ENCODE assay signal across 27 mouse cellular contexts in the genomic region with DNA sequence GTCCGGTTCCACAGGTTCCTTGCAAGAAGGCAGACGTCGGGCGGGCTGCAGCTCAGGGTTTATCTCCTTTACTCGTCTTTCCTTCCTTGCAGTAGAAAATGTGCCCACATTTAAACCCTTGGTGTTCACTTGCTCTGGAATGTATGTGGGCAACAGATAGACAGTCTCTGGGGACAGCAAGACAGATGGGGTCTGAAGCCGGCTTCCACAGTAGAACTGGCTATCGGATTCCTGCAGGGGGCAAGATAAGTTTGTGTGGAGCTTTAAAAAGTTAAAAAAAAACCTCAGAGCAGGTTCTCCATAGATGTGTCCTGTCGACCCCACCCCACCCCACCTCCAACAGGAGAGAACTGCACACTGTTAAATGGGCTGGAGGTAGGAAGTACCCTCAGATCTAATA. TPM values are rescaled to one million over a fixed set of nuclear protein-coding genes. Genes with fewer than 3 reads are reported as not detected.
DNase-seq lines count a peak whose midpoint lies in the region; ATAC-seq and TF ChIP-seq lines count a peak whose summit lies in the region.
"Had no signal": no experiment of that assay in that cellular context is flagged by ENCODE, and none has a peak within 500 bp of the region (broad histone marks: within the 10 kb centered on the region; RNA-seq: fewer than 3 reads in every experiment).

No protein-coding gene starts in this region.

- no peaks in the 10 kb centered on the region for H3K36me3 ChIP-seq in embryonic facial prominence, embryonic 14.5 days (ENCODE audit: control insufficient read depth, insufficient read depth, low read length)
- no peaks in the 10 kb centered on the region for H3K36me3 ChIP-seq in embryonic facial prominence, embryonic 10.5 days (replicated peaks)
- peaks cover 0 to 10% of the 10 kb centered on the region in 2 experiments; a peak in 2 of 4 replicates for H3K36me3 ChIP-seq in MEL (ENCODE audit: control insufficient read depth in 1 of 2, insufficient read depth in 2 of 2, low read length in 2 of 2)
- no peaks in the 10 kb centered on the region for H3K36me3 ChIP-seq in liver, embryonic 11.5 days (ENCODE audit: control insufficient read depth, insufficient read depth, low read length)
- H3K36me3 ChIP-seq in liver, postnatal 0 days (replicated peaks; ENCODE audit: insufficient read depth, low read length), result no peaks in the 10 kb centered on the region
- H3K36me3 ChIP-seq: embryonic facial prominence, embryonic 13.5 days; hindbrain, embryonic 15.5 days; intestine, embryonic 15.5 days; limb, embryonic 13.5 days; lung, embryonic 15.5 days had no signal

- ATAC-seq in embryonic facial prominence, embryonic 14.5 days (ENCODE audit: low read depth), result peak; percentile 41; the same call in 1 of the 2 replicates
- peak; percentile 92 for ATAC-seq in liver, embryonic 11.5 days (replicated peaks; ENCODE audit: low FRiP score)
- ATAC-seq in liver, postnatal 0 days, result peak; percentile 73
- ATAC-seq: forebrain, embryonic 16.5 days; Patski had no signal

- no peak for TF ChIP-seq POLR2A in MEL (IDR thresholded peaks at IDR 0.05; ENCODE audit: control insufficient read depth in 1 of 2, insufficient read depth in 1 of 2, low read depth in 1 of 2, low read length in 2 of 2, poor library complexity in 1 of 2)

- H3K4me3 ChIP-seq in embryonic facial prominence, embryonic 14.5 days (ENCODE audit: low read depth, low read length), result no peak overlapping the region
- no peak overlapping the region for H3K4me3 ChIP-seq in embryonic facial prominence, embryonic 10.5 days
- no peak overlapping the region for H3K4me3 ChIP-seq in MEL (ENCODE audit: control insufficient read depth in 1 of 2, insufficient read depth in 1 of 2, low read depth in 2 of 2, low read length in 2 of 2)
- no peak overlapping the region for H3K4me3 ChIP-seq in liver, embryonic 11.5 days (ENCODE audit: low read depth, low read length)
- no peak overlapping the region for H3K4me3 ChIP-seq in liver, postnatal 0 days (ENCODE audit: low read depth, low read length)
- H3K4me3 ChIP-seq: embryonic facial prominence, embryonic 13.5 days; hindbrain, embryonic 15.5 days; intestine, embryonic 15.5 days; limb, embryonic 13.5 days; lung, embryonic 15.5 days had no signal

- no peak overlapping the region for H3K4me2 ChIP-seq in embryonic facial prominence, embryonic 14.5 days (ENCODE audit: low read depth, low read length)
- H3K4me2 ChIP-seq in liver, embryonic 11.5 days, result peak overlapping the region; percentile 11; the same call in 1 of the 2 replicates
- H3K4me2 ChIP-seq in liver, postnatal 0 days (ENCODE audit: low read depth, low read length), result no peak overlapping the region
- H3K4me2 ChIP-seq: embryonic facial prominence, embryonic 13.5 days; hindbrain, embryonic 15.5 days; intestine, embryonic 15.5 days; limb, embryonic 13.5 days; lung, embryonic 15.5 days; midbrain, embryonic 11.5 days had no signal

- TF ChIP-seq EP300 in MEL (IDR thresholded peaks at IDR 0.05; ENCODE audit: low read depth in 1 of 2, low read length in 2 of 2), result peak; percentile 59 to 81
- TF ChIP-seq EP300 in liver, postnatal 0 days (IDR thresholded peaks at IDR 0.05; ENCODE audit: low read depth), result peak; percentile 57; the same call in 1 of the 2 replicates

- no peaks in the 10 kb centered on the region for H3K27me3 ChIP-seq in embryonic facial prominence, embryonic 14.5 days (replicated peaks; ENCODE audit: control insufficient read depth, insufficient read depth, low read length)
- H3K27me3 ChIP-seq in embryonic facial prominence, embryonic 10.5 days (replicated peaks; ENCODE audit: low read depth, poor library complexity, severe bottlenecking), result no peaks in the 10 kb centered on the region
- H3K27me3 ChIP-seq in MEL (ENCODE audit: control insufficient read depth in 1 of 2, insufficient read depth in 2 of 2, low read length in 2 of 2), result no peaks in the 10 kb centered on the region; a peak in 1 of 4 replicates
- H3K27me3 ChIP-seq in liver, embryonic 11.5 days (replicated peaks; ENCODE audit: control insufficient read depth, insufficient read depth, low read length), result no peaks in the 10 kb centered on the region
- H3K27me3 ChIP-seq in liver, postnatal 0 days (ENCODE audit: insufficient read depth, low read length), result no peaks in the 10 kb centered on the region
- H3K27me3 ChIP-seq: hindbrain, embryonic 15.5 days; intestine, embryonic 15.5 days; lung, embryonic 15.5 days had no signal

- TF ChIP-seq RAD21 in MEL (IDR thresholded peaks at IDR 0.05; ENCODE audit: low read depth, low read length), result peak; percentile 20; the same call in 1 of the 2 replicates

- WGBS in embryonic facial prominence, embryonic 14.5 days, result 57% methylated on average over 8 of the region's 8 CpGs
- 74% methylated on average over 8 of the region's 8 CpGs for WGBS in embryonic facial prominence, embryonic 10.5 days
- 27% methylated on average over 8 of the region's 8 CpGs for WGBS in liver, embryonic 11.5 days
- WGBS in liver, postnatal 0 days (ENCODE audit: insufficient replicate concordance), result 44% methylated on average over 8 of the region's 8 CpGs

- no peaks in the 10 kb centered on the region for H3K4me1 ChIP-seq in embryonic facial prominence, embryonic 14.5 days (ENCODE audit: control insufficient read depth, insufficient read depth, low read length)
- H3K4me1 ChIP-seq in embryonic facial prominence, embryonic 10.5 days, result peaks cover 8% of the 10 kb centered on the region
- peaks cover 0 to 10% of the 10 kb centered on the region in 2 experiments; a peak in 2 of 4 replicates for H3K4me1 ChIP-seq in MEL (ENCODE audit: control insufficient read depth in 1 of 2, insufficient read depth in 2 of 2, low read length in 2 of 2)
- peaks cover 10% of the 10 kb centered on the region for H3K4me1 ChIP-seq in liver, embryonic 11.5 days (replicated peaks; ENCODE audit: control insufficient read depth, insufficient read depth, low read length)
- H3K4me1 ChIP-seq in liver, postnatal 0 days (ENCODE audit: insufficient read depth), result no peaks in the 10 kb centered on the region

- no peak for DNase-seq in embryonic facial prominence, embryonic 14.5 days (ENCODE audit: low spot score)
- no peak for DNase-seq in embryonic facial prominence, embryonic 10.5 days (ENCODE audit: low spot score)
- DNase-seq in MEL (ENCODE audit: low read depth, low spot score), result peak; percentile 76
- no peak for DNase-seq in liver, embryonic 11.5 days (ENCODE audit: low spot score)
- no peak for DNase-seq in liver, postnatal 0 days
- DNase-seq in adrenal gland, adult 18-20 months (ENCODE audit: low spot score in 2 of 2), result no peak
- DNase-seq in right cerebral cortex, postnatal 25 days, result no peak
- DNase-seq in gastrocnemius, postnatal 14 days, result no peak
- DNase-seq: adrenal gland, adult 8-10 months; cerebellum, adult 18-20 months; cerebellum, postnatal 14 days; gastrocnemius, postnatal 25 days; heart, adult 18-20 months; kidney, adult 8-10 months; kidney, postnatal 10 days; layer of hippocampus, postnatal 36 days; lung, postnatal 36 days; thymus, adult 2 months had no signal

- H3K27ac ChIP-seq in embryonic facial prominence, embryonic 14.5 days (replicated peaks; ENCODE audit: low read depth, low read length), result no peak overlapping the region
- no peak overlapping the region for H3K27ac ChIP-seq in embryonic facial prominence, embryonic 10.5 days (replicated peaks)
- 0 out of 2 replicates have a peak overlapping the region, but pooled peaks have one; percentile 3 for H3K27ac ChIP-seq in MEL (ENCODE audit: control insufficient read depth, low read depth, low read length)
- H3K27ac ChIP-seq in liver, embryonic 11.5 days (ENCODE audit: low read depth, low read length), result peak overlapping the region; percentile 15; the same call in 1 of the 2 replicates
- no peak overlapping the region for H3K27ac ChIP-seq in liver, postnatal 0 days (ENCODE audit: low read depth)
- H3K27ac ChIP-seq: embryonic facial prominence, embryonic 13.5 days; hindbrain, embryonic 15.5 days; intestine, embryonic 15.5 days; limb, embryonic 13.5 days; lung, embryonic 15.5 days had no signal

- no peak overlapping the region for H3K9ac ChIP-seq in embryonic facial prominence, embryonic 14.5 days (ENCODE audit: low read depth, low read length)
- 0 out of 2 replicates have a peak overlapping the region, but pooled peaks have one; percentile 5 for H3K9ac ChIP-seq in MEL (ENCODE audit: control insufficient read depth, low read depth, low read length, poor library complexity, severe bottlenecking)
- no peak overlapping the region for H3K9ac ChIP-seq in liver, embryonic 11.5 days (ENCODE audit: low read depth, low read length)
- no peak overlapping the region for H3K9ac ChIP-seq in liver, postnatal 0 days (replicated peaks)
- H3K9ac ChIP-seq: embryonic facial prominence, embryonic 13.5 days; hindbrain, embryonic 15.5 days; intestine, embryonic 15.5 days; limb, embryonic 13.5 days; lung, embryonic 15.5 days had no signal

- no peaks in the 10 kb centered on the region for H3K9me3 ChIP-seq in embryonic facial prominence, embryonic 14.5 days (ENCODE audit: control insufficient read depth, low read length)
- H3K9me3 ChIP-seq in embryonic facial prominence, embryonic 10.5 days, result no peaks in the 10 kb centered on the region
- H3K9me3 ChIP-seq in MEL (replicated peaks; ENCODE audit: insufficient read depth, low read length), result no peaks in the 10 kb centered on the region
- H3K9me3 ChIP-seq in liver, embryonic 11.5 days (ENCODE audit: control insufficient read depth, low read length), result no peaks in the 10 kb centered on the region
- no peaks in the 10 kb centered on the region for H3K9me3 ChIP-seq in liver, postnatal 0 days (ENCODE audit: low read length)
- H3K9me3 ChIP-seq: embryonic facial prominence, embryonic 13.5 days; hindbrain, embryonic 15.5 days; intestine, embryonic 15.5 days; limb, embryonic 13.5 days; lung, embryonic 15.5 days had no signal

- no peaks in the 10 kb centered on the region for H3K79me2 ChIP-seq in MEL (ENCODE audit: control insufficient read depth, insufficient read depth, low read length, poor library complexity)

- TF ChIP-seq CTCF in MEL (IDR thresholded peaks at IDR 0.05 in 2 of 3, conservative IDR thresholded peaks at IDR 0.05 in 1 of 3; ENCODE audit: control insufficient read depth in 1 of 3, insufficient read depth in 1 of 3, low read depth in 2 of 3, low read length in 3 of 3, poor library complexity in 1 of 3, severe bottlenecking in 1 of 3), result peak in 2 of 3 experiments; percentile 5 to 24; a peak in 2 of 6 replicates
- TF ChIP-seq CTCF in liver, postnatal 0 days (IDR thresholded peaks at IDR 0.05; ENCODE audit: low read depth), result no peak

- intact Hi-C loops in gastrocnemius, postnatal 14 days (cut with DNase I; ENCODE audit: low total_unique reads), result no loop called here

RNA-seq across cellular contexts. Expression of gene Lat, which starts 21.1 kb away (rescaled TPM):
- polyA plus RNA-seq in embryonic facial prominence, embryonic 14.5 days (2014; fragmentation: Nextera tagmentation; extraction: Ambion mirVana), result 2.3 TPM in 2 replicates
- 2.9 and 3.3 TPM in 2 replicates for polyA plus RNA-seq in embryonic facial prominence, embryonic 10.5 days (2016; fragmentation: Nextera tagmentation; extraction: Ambion mirVana)
- total RNA-seq in MEL (2012; rRNA removed), result 0.62 and 0.75 TPM in 2 replicates
- polyA plus RNA-seq in MEL (2012; ENCODE audit: insufficient read depth in 1 of 2, insufficient read length in 2 of 2, low read depth in 1 of 2, low replicate concordance in 2 of 2, missing spikeins in 1 of 2), result 1 to 10 TPM in 1 of 2 experiments, not detected in 1; 1.2 TPM
- 18.8 and 20.3 TPM in 2 replicates for polyA plus RNA-seq in liver, embryonic 11.5 days (2014; fragmentation: Nextera tagmentation; extraction: Ambion mirVana)
- 8.7 and 9.2 TPM in 2 replicates for polyA plus RNA-seq in liver, postnatal 0 days (2015; fragmentation: Nextera tagmentation; extraction: Ambion mirVana)
- 1 to 10 TPM in 1 of 2 experiments, under 1 TPM in 1; 0.70 to 1.4 TPM for total RNA-seq in adrenal gland, adult 18-20 months (2021)
- total RNA-seq in gastrocnemius, postnatal 14 days (2021), result under 1 TPM; 0.25 to 0.33 TPM
- total RNA-seq: midbrain, postnatal 0 days had no signal

RNA-seq across cellular contexts. Expression of gene Spns1, which starts 29.0 kb away (rescaled TPM):
- polyA plus RNA-seq in embryonic facial prominence, embryonic 14.5 days (2014; fragmentation: Nextera tagmentation; extraction: Ambion mirVana), result 40.4 and 43.8 TPM in 2 replicates
- 63.6 and 66.9 TPM in 2 replicates for polyA plus RNA-seq in embryonic facial prominence, embryonic 10.5 days (2016; fragmentation: Nextera tagmentation; extraction: Ambion mirVana)
- total RNA-seq in MEL (2012; rRNA removed), result 28.9 and 33.3 TPM in 2 replicates
- 10 to 100 TPM in 1 of 2 experiments, not detected in 1; 81.6 TPM for polyA plus RNA-seq in MEL (2012; ENCODE audit: insufficient read depth in 1 of 2, insufficient read length in 2 of 2, low read depth in 1 of 2, low replicate concordance in 2 of 2, missing spikeins in 1 of 2)
- 43.8 and 43.9 TPM in 2 replicates for polyA plus RNA-seq in liver, embryonic 11.5 days (2014; fragmentation: Nextera tagmentation; extraction: Ambion mirVana)
- 17.2 and 18.6 TPM in 2 replicates for polyA plus RNA-seq in liver, postnatal 0 days (2015; fragmentation: Nextera tagmentation; extraction: Ambion mirVana)
- total RNA-seq in adrenal gland, adult 18-20 months (2021), result 10 to 100 TPM; 38.2 to 44.1 TPM
- 10 to 100 TPM; 21.5 to 26.4 TPM for total RNA-seq in gastrocnemius, postnatal 14 days (2021)

RNA-seq across cellular contexts. Expression of gene Nfatc2ip, which starts 48.2 kb away (rescaled TPM):
- 2.5 and 2.6 TPM in 2 replicates for polyA plus RNA-seq in embryonic facial prominence, embryonic 14.5 days (2014; fragmentation: Nextera tagmentation; extraction: Ambion mirVana)
- 2.5 and 2.9 TPM in 2 replicates for polyA plus RNA-seq in embryonic facial prominence, embryonic 10.5 days (2016; fragmentation: Nextera tagmentation; extraction: Ambion mirVana)
- total RNA-seq in MEL (2012; rRNA removed), result 6.3 and 7.9 TPM in 2 replicates
- 10 to 100 TPM in 1 of 2 experiments, not detected in 1; 13.0 TPM for polyA plus RNA-seq in MEL (2012; ENCODE audit: insufficient read depth in 1 of 2, insufficient read length in 2 of 2, low read depth in 1 of 2, low replicate concordance in 2 of 2, missing spikeins in 1 of 2)
- 3.6 and 4.0 TPM in 2 replicates for polyA plus RNA-seq in liver, embryonic 11.5 days (2014; fragmentation: Nextera tagmentation; extraction: Ambion mirVana)
- polyA plus RNA-seq in liver, postnatal 0 days (2015; fragmentation: Nextera tagmentation; extraction: Ambion mirVana), result 1.4 and 1.5 TPM in 2 replicates
- total RNA-seq in adrenal gland, adult 18-20 months (2021), result 1 to 10 TPM; 5.1 to 6.0 TPM
- total RNA-seq in gastrocnemius, postnatal 14 days (2021), result 1 to 10 TPM; 2.1 to 2.6 TPM

Comparison
In these comparisons a context has a peak if more than half of its experiments do, and no peak if none do; other contexts are left out.
1. H3K27ac ChIP-seq: peak in MEL (single experiment) and liver, embryonic 11.5 days (single experiment); none in embryonic facial prominence, embryonic 14.5 days (single experiment), embryonic facial prominence, embryonic 10.5 days (single experiment) and liver, postnatal 0 days (single experiment).
2. ATAC-seq: peak in every context shown above with its lines; median percentile 92 in liver, embryonic 11.5 days; 73 in liver, postnatal 0 days; 41 in embryonic facial prominence, embryonic 14.5 days.